8 mouse cellular contexts compared by ENCODE assay signal in genomic region chr4:124178401-124179018, GRCm38 (mm10).
A peak's percentile ranks its signal among the peaks of the same experiment; 100 is the strongest.
DNase-seq lines count a peak whose midpoint lies in the region; ATAC-seq and TF ChIP-seq lines count a peak whose summit lies in the region.

No protein-coding gene starts in this region.

- peaks cover 15% of the 10 kb centered on the region for H3K27me3 ChIP-seq in kidney, postnatal 0 days (ENCODE audit: insufficient read depth, low read length)
- H3K27me3 ChIP-seq in kidney, adult 2 months (replicated peaks; ENCODE audit: control insufficient read depth, insufficient read depth, low read length): no peaks in the 10 kb centered on the region; the same call in 1 of the 2 replicates
- H3K27me3 ChIP-seq in hindbrain, embryonic 15.5 days: peaks cover 39% of the 10 kb centered on the region
- H3K27me3 ChIP-seq in midbrain, embryonic 14.5 days (ENCODE audit: control insufficient read depth, insufficient read depth, low read length): 0 out of 2 replicates have a peak, but pooled peaks cover 6% of the 10 kb centered on the region

- H3K9me3 ChIP-seq in kidney, postnatal 0 days (replicated peaks; ENCODE audit: low read length): no peaks in the 10 kb centered on the region
- H3K9me3 ChIP-seq in hindbrain, embryonic 15.5 days: no peaks in the 10 kb centered on the region
- no peaks in the 10 kb centered on the region for H3K9me3 ChIP-seq in midbrain, embryonic 14.5 days (ENCODE audit: control insufficient read depth, low read length)

- H3K4me3 ChIP-seq in kidney, postnatal 0 days (replicated peaks; ENCODE audit: low read depth, low read length): peak overlapping the region; percentile 24
- no peak overlapping the region for H3K4me3 ChIP-seq in kidney, adult 2 months (ENCODE audit: insufficient read depth, low read depth, low read length)
- peak overlapping the region; percentile 45 for H3K4me3 ChIP-seq in hindbrain, embryonic 15.5 days
- peak overlapping the region; percentile 38 for H3K4me3 ChIP-seq in midbrain, embryonic 14.5 days (replicated peaks; ENCODE audit: low read depth, low read length)

- 0 out of 2 replicates have a peak, but pooled peaks cover 3% of the 10 kb centered on the region for H3K4me1 ChIP-seq in kidney, postnatal 0 days (replicated peaks; ENCODE audit: insufficient read depth, low read length)
- no peaks in the 10 kb centered on the region for H3K4me1 ChIP-seq in kidney, adult 2 months (ENCODE audit: control insufficient read depth, insufficient read depth, low read length)
- H3K4me1 ChIP-seq in hindbrain, embryonic 15.5 days (replicated peaks): peaks cover 9% of the 10 kb centered on the region
- peaks cover 9% of the 10 kb centered on the region; the same call in 1 of the 2 replicates for H3K4me1 ChIP-seq in midbrain, embryonic 14.5 days (ENCODE audit: control insufficient read depth, insufficient read depth, low read length)

- peak overlapping the region; percentile 68 for H3K4me2 ChIP-seq in kidney, postnatal 0 days (ENCODE audit: low read length)
- H3K4me2 ChIP-seq in hindbrain, embryonic 15.5 days: peak overlapping the region; percentile 97
- H3K4me2 ChIP-seq in midbrain, embryonic 14.5 days (ENCODE audit: low read length): peak overlapping the region; percentile 85

- TF ChIP-seq CTCF in kidney, postnatal 0 days (IDR thresholded peaks at IDR 0.05; ENCODE audit: low read depth): no peak
- no peak for TF ChIP-seq CTCF in kidney, adult 2 months (conservative IDR thresholded peaks at IDR 0.05; ENCODE audit: insufficient read depth, insufficient read length, low read depth, low read length)

- peak; percentile 16 for DNase-seq in kidney, postnatal 0 days (ENCODE audit: low spot score)
- no peak for DNase-seq in kidney, adult 2 months
- DNase-seq in embryo, embryonic 10.5 days (ENCODE audit: low spot score): peak; percentile 64
- peak; percentile 77 for DNase-seq in midbrain, embryonic 14.5 days
- no peak for DNase-seq in urinary bladder, postnatal 10 days (ENCODE audit: low spot score)
- no peak for DNase-seq in gastrocnemius, postnatal 14 days

- no peak for TF ChIP-seq POLR2A in kidney, adult 2 months (IDR thresholded peaks at IDR 0.05; ENCODE audit: low read depth, low read length)

- intact Hi-C loops in gastrocnemius, postnatal 14 days (cut with DNase I; ENCODE audit: low total_unique reads): no loop called here

- no peak for ATAC-seq in kidney, postnatal 0 days (replicated peaks; ENCODE audit: low FRiP score, low read depth)
- no peak for ATAC-seq in hindbrain, embryonic 15.5 days (ENCODE audit: low FRiP score, low read depth)
- ATAC-seq in midbrain, embryonic 14.5 days (ENCODE audit: low FRiP score, low TSS enrichment): no peak
- no peak for ATAC-seq in erythroid progenitor cell, adult 5-6 weeks (replicated peaks; ENCODE audit: low FRiP score, poor library complexity, severe bottlenecking)

- 1% methylated on average over 50 of the region's 50 CpGs for WGBS in kidney, postnatal 0 days
- WGBS in kidney, adult 2 months: 3% methylated on average over 50 of the region's 50 CpGs
- under 1% methylated on average over 50 of the region's 50 CpGs for WGBS in hindbrain, embryonic 15.5 days
- 2% methylated on average over 50 of the region's 50 CpGs for WGBS in midbrain, embryonic 14.5 days

- 0 out of 2 replicates have a peak overlapping the region, but pooled peaks have one; percentile 8 for H3K9ac ChIP-seq in kidney, postnatal 0 days (ENCODE audit: low read depth, low read length)
- peak overlapping the region; percentile 51 for H3K9ac ChIP-seq in hindbrain, embryonic 15.5 days
- peak overlapping the region; percentile 55 for H3K9ac ChIP-seq in midbrain, embryonic 14.5 days (replicated peaks; ENCODE audit: low read length)

- no peaks in the 10 kb centered on the region for H3K36me3 ChIP-seq in kidney, postnatal 0 days (ENCODE audit: insufficient read depth, low read length)
- H3K36me3 ChIP-seq in kidney, adult 2 months (ENCODE audit: control insufficient read depth, insufficient read depth, low read length): no peaks in the 10 kb centered on the region
- H3K36me3 ChIP-seq in hindbrain, embryonic 15.5 days: no peaks in the 10 kb centered on the region
- no peaks in the 10 kb centered on the region for H3K36me3 ChIP-seq in midbrain, embryonic 14.5 days (ENCODE audit: control insufficient read depth, insufficient read depth, low read length)

- H3K27ac ChIP-seq in kidney, postnatal 0 days: no peak overlapping the region
- H3K27ac ChIP-seq in kidney, adult 2 months (ENCODE audit: insufficient read depth, low read depth, low read length): no peak overlapping the region
- H3K27ac ChIP-seq in hindbrain, embryonic 15.5 days (replicated peaks): no peak overlapping the region
- H3K27ac ChIP-seq in midbrain, embryonic 14.5 days (replicated peaks; ENCODE audit: low read depth, low read length): no peak overlapping the region

Comparison
In these comparisons a context has a peak if more than half of its experiments do, and no peak if none do; other contexts are left out.
1. DNase-seq: peak in kidney, postnatal 0 days (single experiment), embryo, embryonic 10.5 days (single experiment) and midbrain, embryonic 14.5 days (single experiment); none in kidney, adult 2 months (single experiment), urinary bladder, postnatal 10 days (single experiment) and gastrocnemius, postnatal 14 days (single experiment).
2. Peak in every context shown above with its lines, with median percentiles within 50 percentile points of each other: H3K4me2 ChIP-seq and H3K9ac ChIP-seq.